Mouse (Mus musculus) CH12.LX (cell line): ENCODE measurements around the gene Kcnj6.

Experiments used
- CTCF ChIP-seq, 2 experiments: IDR thresholded peaks in 1 of 2; conservative IDR thresholded peaks in 1 of 2; 2 replicates each; pipeline ENCODE4 v1.5.1; 2011 to 2012; ENCODE audit warnings: low read depth in 2 of 2, low read length in 2 of 2, improper control_type of control experiment in 1 of 2, inconsistent platforms in 1 of 2, mild to moderate bottlenecking in 1 of 2, moderate library complexity in 1 of 2
- ELF1 ChIP-seq: IDR thresholded peaks from 2 replicates; pipeline ENCODE4 v1.6.1; 2014; ENCODE audit warnings: low read depth, mild to moderate bottlenecking, inconsistent platforms, low read length, improper control_type of control experiment
- EP300 ChIP-seq: IDR thresholded peaks from 2 replicates; pipeline ENCODE4 v1.6.1; 2011; ENCODE audit warnings: low read length, improper control_type of control experiment
- KAT2A ChIP-seq: IDR thresholded peaks from 2 replicates; pipeline ENCODE4 v1.6.1; 2012; ENCODE audit warnings: low read length, improper control_type of control experiment, inconsistent platforms; ENCODE audit not compliant: insufficient replicate concordance
- MAX ChIP-seq: IDR thresholded peaks from 2 replicates; pipeline ENCODE4 v1.6.1; 2011; ENCODE audit warnings: low read length, improper control_type of control experiment
- MXI1 ChIP-seq: IDR thresholded peaks from 2 replicates; pipeline ENCODE4 v1.6.1; 2011; ENCODE audit warnings: mild to moderate bottlenecking, low read depth, low read length, improper control_type of control experiment
- NELFE ChIP-seq: IDR thresholded peaks from 2 replicates; pipeline ENCODE4 v1.6.1; 2011; ENCODE audit warnings: low read depth, low read length, improper control_type of control experiment
- POLR2A ChIP-seq: IDR thresholded peaks from 2 replicates; pipeline ENCODE4 v1.6.1; 2011; ENCODE audit warnings: low read depth, mild to moderate bottlenecking, improper control_type of control experiment, low read length
- USF1 ChIP-seq: IDR thresholded peaks from 2 replicates; pipeline ENCODE4 v1.6.1; 2014; ENCODE audit warnings: low read depth, mild to moderate bottlenecking, inconsistent platforms, low read length, improper control_type of control experiment
- ZC3H11A ChIP-seq: IDR thresholded peaks from 2 replicates; pipeline ENCODE4 v1.6.1; 2012; ENCODE audit warnings: low read depth, mild to moderate bottlenecking, inconsistent platforms, low read length, improper control_type of control experiment
- ZKSCAN1 ChIP-seq: IDR thresholded peaks from 2 replicates; pipeline ENCODE4 v1.6.1; 2012; ENCODE audit warnings: low read depth, inconsistent platforms, low read length, improper control_type of control experiment, borderline replicate concordance
- ZNF384 ChIP-seq: IDR thresholded peaks from 2 replicates; pipeline ENCODE4 v1.6.1; 2012; ENCODE audit warnings: low read depth, low read length, improper control_type of control experiment, inconsistent platforms

- TF ChIP-seq CTCF (conservative IDR thresholded peaks at IDR 0.05 in 1 of 2, IDR thresholded peaks at IDR 0.05 in 1 of 2; ENCODE audit: low read depth in 2 of 2, low read length in 2 of 2) (no peak), MXI1 (no peak), USF1 (no peak), MAX (no peak), POLR2A (no peak), ZNF384 (no peak), ELF1 (no peak), ZC3H11A (no peak), ZKSCAN1 (no peak), KAT2A (no peak), NELFE (no peak), EP300 (no peak)
Measured at GRCm38 (mm10) chr16:94718919-94719318, 278.6 kb downstream of the Kcnj6 start.
